Mouse (Mus musculus): Measurements from ENCODE around the gene Ckm. TPM values are rescaled to one million over a fixed set of nuclear protein-coding genes. Genes with fewer than 3 reads are reported as not detected.

Ckm gene
- polyA plus RNA-seq, 1 experiment from 2014 or later: 0.34 TPM

MicroRNA genes within 50 kb of the gene (microRNA counts, 519-probe panel; counts per million panel counts)
- microRNA mmu-miR-343: 470 counts per million, percentile 58 among the panel's probes with 10 or more counts

Small RNAs within 50 kb of the gene (microRNA-seq; reads per million reads assigned to microRNA genes)
- not detected for gene Mir343

Other genes starting within 250 kb of the Ckm start
- 1.4 and 2.0 TPM in 2 replicates for gene Gipr, start 238.6 kb upstream of the Ckm start, polyA plus RNA-seq (2016; fragmentation: Nextera tagmentation; extraction: Ambion mirVana)
- gene Eml2, start 228.4 kb upstream of the Ckm start, polyA plus RNA-seq (2016; fragmentation: Nextera tagmentation; extraction: Ambion mirVana): 6.1 and 7.2 TPM in 2 replicates
- gene Gpr4, start 192.2 kb upstream of the Ckm start, polyA plus RNA-seq (2016; fragmentation: Nextera tagmentation; extraction: Ambion mirVana): 2.2 and 2.4 TPM in 2 replicates
- 41.1 and 41.7 TPM in 2 replicates for gene Opa3, start 176.4 kb upstream of the Ckm start, polyA plus RNA-seq (2016; fragmentation: Nextera tagmentation; extraction: Ambion mirVana)
- 52.7 and 60.3 TPM in 2 replicates for gene Vasp, start 133.0 kb upstream of the Ckm start, polyA plus RNA-seq (2016; fragmentation: Nextera tagmentation; extraction: Ambion mirVana)
- gene Ppm1n, start 124.7 kb upstream of the Ckm start, polyA plus RNA-seq (2016; fragmentation: Nextera tagmentation; extraction: Ambion mirVana): 0.17 TPM in 1 of 2 replicates, not detected in the other
- 67.8 and 68.0 TPM in 2 replicates for gene Rtn2, start 122.2 kb upstream of the Ckm start, polyA plus RNA-seq (2016; fragmentation: Nextera tagmentation; extraction: Ambion mirVana)
- 0.10 TPM in 1 of 2 replicates, not detected in the other for gene Fosb, start 94.7 kb upstream of the Ckm start, polyA plus RNA-seq (2016; fragmentation: Nextera tagmentation; extraction: Ambion mirVana)
- 95.6 and 96.8 TPM in 2 replicates for gene Ercc1, start 60.0 kb upstream of the Ckm start, polyA plus RNA-seq (2016; fragmentation: Nextera tagmentation; extraction: Ambion mirVana)
- 17.3 and 20.4 TPM in 2 replicates for gene Cd3eap, start 45.3 kb upstream of the Ckm start, polyA plus RNA-seq (2016; fragmentation: Nextera tagmentation; extraction: Ambion mirVana)
- gene Ppp1r13l, start 45.0 kb upstream of the Ckm start, polyA plus RNA-seq (2016; fragmentation: Nextera tagmentation; extraction: Ambion mirVana): 4.7 and 5.5 TPM in 2 replicates
- 21.3 and 24.6 TPM in 2 replicates for gene Ercc2, start 22.8 kb upstream of the Ckm start, polyA plus RNA-seq (2016; fragmentation: Nextera tagmentation; extraction: Ambion mirVana)
- 3.2 and 4.1 TPM in 2 replicates for gene Klc3, start 672 bp upstream of the Ckm start, polyA plus RNA-seq (2016; fragmentation: Nextera tagmentation; extraction: Ambion mirVana)
- 20.0 and 21.6 TPM in 2 replicates for gene Mark4, start 54.0 kb downstream of the Ckm start, polyA plus RNA-seq (2016; fragmentation: Nextera tagmentation; extraction: Ambion mirVana)
- 1.0 and 1.5 TPM in 2 replicates for gene Exoc3l2, start 58.6 kb downstream of the Ckm start, polyA plus RNA-seq (2016; fragmentation: Nextera tagmentation; extraction: Ambion mirVana)
- 4.6 and 4.8 TPM in 2 replicates for gene Bloc1s3, start 103.6 kb downstream of the Ckm start, polyA plus RNA-seq (2016; fragmentation: Nextera tagmentation; extraction: Ambion mirVana)
- 41.7 and 48.1 TPM in 2 replicates for gene Trappc6a, start 103.6 kb downstream of the Ckm start, polyA plus RNA-seq (2016; fragmentation: Nextera tagmentation; extraction: Ambion mirVana)
- gene Nkpd1, start 113.1 kb downstream of the Ckm start, polyA plus RNA-seq (2016; fragmentation: Nextera tagmentation; extraction: Ambion mirVana): 0.23 TPM in 1 of 2 replicates, not detected in the other
- gene Ppp1r37, start 158.3 kb downstream of the Ckm start, polyA plus RNA-seq (2016; fragmentation: Nextera tagmentation; extraction: Ambion mirVana): 41.7 and 43.8 TPM in 2 replicates
- gene Zfp296, start 172.5 kb downstream of the Ckm start, polyA plus RNA-seq (2016; fragmentation: Nextera tagmentation; extraction: Ambion mirVana): 0.30 TPM in 1 of 2 replicates, not detected in the other
- 121 and 145 TPM in 2 replicates for gene Gemin7, start 172.8 kb downstream of the Ckm start, polyA plus RNA-seq (2016; fragmentation: Nextera tagmentation; extraction: Ambion mirVana)
- gene Clasrp, start 199.7 kb downstream of the Ckm start, polyA plus RNA-seq (2016; fragmentation: Nextera tagmentation; extraction: Ambion mirVana): 70.1 and 73.6 TPM in 2 replicates
- 5.9 and 6.5 TPM in 2 replicates for gene Relb, start 224.7 kb downstream of the Ckm start, polyA plus RNA-seq (2016; fragmentation: Nextera tagmentation; extraction: Ambion mirVana)

Data from hindbrain, embryonic 12.5 days (tissue).